Mouse (Mus musculus) kidney, adult 2 months (tissue): ENCODE data around the gene Mum1.

Source experiments
- CTCF ChIP-seq: fragments of 200-500 bp; conservative IDR thresholded peaks from 2 replicates; pipeline ENCODE4 v1.5.1; 2011; ENCODE audit warnings: low read depth, mild to moderate bottlenecking, control low read depth, low read length, moderate library complexity, mixed read lengths; ENCODE audit not compliant: insufficient read depth, insufficient read length
- POLR2A ChIP-seq: fragments of 200-500 bp; IDR thresholded peaks from one replicate; pipeline ENCODE4 v1.6.1; 2011; ENCODE audit warnings: low read depth, low read length, control low read depth

- TF ChIP-seq CTCF (no peak), POLR2A (no peak)
Measured at GRCm38 (mm10) chr10:80196778-80197581, 29.3 kb upstream of the Mum1 start.
